Mouse (Mus musculus): ENCODE data around the gene Grin2d. TPM values are rescaled to one million over a fixed set of nuclear protein-coding genes. Genes with fewer than 3 reads are reported as not detected.
"Not testable (repeated sequence)": the region's sequence is repeated elsewhere in the genome, so short reads cannot be mapped to it uniquely, and the experiment has no call there.

The Grin2d gene
- polyA plus RNA-seq, 1 experiment from 2014 or later, result 0.79 TPM

GRCm38 (mm10) chr7:45917004-45917704 lies 39.0 kb upstream of the Grin2d start:
- peak overlapping the region; percentile 35 for H3K4me3 ChIP-seq (replicated peaks)
- H3K4me2 ChIP-seq (replicated peaks), result peak overlapping the region; percentile 55
- H3K27me3 ChIP-seq, result no peaks in the 10 kb centered on the region
- peaks cover 69% of the 10 kb centered on the region for H3K4me1 ChIP-seq
- peak overlapping the region; percentile 95 for H3K27ac ChIP-seq (replicated peaks)
- H3K9me3 ChIP-seq (replicated peaks), result no peaks in the 10 kb centered on the region
- peak; percentile 3; the same call in 1 of the 2 replicates for ATAC-seq (ENCODE audit: insufficient number of reproducible peaks, low FRiP score, low TSS enrichment, low read depth)
- H3K9ac ChIP-seq, result peak overlapping the region; percentile 12; the same call in 1 of the 2 replicates
- WGBS, result 18% methylated on average over 13 of the region's 13 CpGs
- peaks cover 5% of the 10 kb centered on the region; the same call in 1 of the 2 replicates for H3K36me3 ChIP-seq

GRCm38 (mm10) chr7:45916056-45917003 lies 38.2 kb upstream of the Grin2d start:
- H3K9me3 ChIP-seq (replicated peaks), result no peaks in the 10 kb centered on the region
- H3K27ac ChIP-seq (replicated peaks), result peak overlapping the region; percentile 95
- peak; percentile 84 for ATAC-seq (ENCODE audit: insufficient number of reproducible peaks, low FRiP score, low TSS enrichment, low read depth)
- WGBS, result 36% methylated on average over 26 of the region's 26 CpGs
- peak overlapping the region; percentile 35 for H3K4me3 ChIP-seq (replicated peaks)
- peaks cover 5% of the 10 kb centered on the region; the same call in 1 of the 2 replicates for H3K36me3 ChIP-seq
- H3K4me1 ChIP-seq, result peaks cover 61% of the 10 kb centered on the region
- 0 out of 2 replicates have a peak overlapping the region, but pooled peaks have one; percentile 3 for H3K9ac ChIP-seq
- H3K27me3 ChIP-seq, result no peaks in the 10 kb centered on the region
- peak overlapping the region; percentile 55 for H3K4me2 ChIP-seq (replicated peaks)

- H3K4me3 ChIP-seq (replicated peaks), result no peak overlapping the region
- no peaks in the 10 kb centered on the region for H3K9me3 ChIP-seq (replicated peaks)
- no peak overlapping the region for H3K27ac ChIP-seq (replicated peaks)
- H3K4me1 ChIP-seq, result peaks cover 52% of the 10 kb centered on the region
- H3K36me3 ChIP-seq, result peaks cover 16% of the 10 kb centered on the region; the same call in 1 of the 2 replicates
- no peak for ATAC-seq (ENCODE audit: insufficient number of reproducible peaks, low FRiP score, low TSS enrichment, low read depth)
- no peaks in the 10 kb centered on the region for H3K27me3 ChIP-seq
- H3K4me2 ChIP-seq (replicated peaks), result no peak overlapping the region
- 84% methylated on average over 5 of the region's 5 CpGs for WGBS
- H3K9ac ChIP-seq, result no peak overlapping the region
Measured at GRCm38 (mm10) chr7:45915011-45915410, 36.8 kb upstream of the Grin2d start.

- H3K36me3 ChIP-seq, result peaks cover 26% of the 10 kb centered on the region
- no peak overlapping the region for H3K9ac ChIP-seq
- no peaks in the 10 kb centered on the region for H3K27me3 ChIP-seq
- peaks cover 42% of the 10 kb centered on the region for H3K4me1 ChIP-seq
- H3K4me2 ChIP-seq (replicated peaks), result no peak overlapping the region
- peak overlapping the region; percentile 39; the same call in 1 of the 2 replicates for H3K27ac ChIP-seq (replicated peaks)
- no peaks in the 10 kb centered on the region for H3K9me3 ChIP-seq (replicated peaks)
- H3K4me3 ChIP-seq (replicated peaks), result no peak overlapping the region
- 85% methylated on average over 6 of the region's 6 CpGs for WGBS
- no peak for ATAC-seq (ENCODE audit: insufficient number of reproducible peaks, low FRiP score, low TSS enrichment, low read depth)
Measured at GRCm38 (mm10) chr7:45914067-45914466, 35.9 kb upstream of the Grin2d start.

DNA sequence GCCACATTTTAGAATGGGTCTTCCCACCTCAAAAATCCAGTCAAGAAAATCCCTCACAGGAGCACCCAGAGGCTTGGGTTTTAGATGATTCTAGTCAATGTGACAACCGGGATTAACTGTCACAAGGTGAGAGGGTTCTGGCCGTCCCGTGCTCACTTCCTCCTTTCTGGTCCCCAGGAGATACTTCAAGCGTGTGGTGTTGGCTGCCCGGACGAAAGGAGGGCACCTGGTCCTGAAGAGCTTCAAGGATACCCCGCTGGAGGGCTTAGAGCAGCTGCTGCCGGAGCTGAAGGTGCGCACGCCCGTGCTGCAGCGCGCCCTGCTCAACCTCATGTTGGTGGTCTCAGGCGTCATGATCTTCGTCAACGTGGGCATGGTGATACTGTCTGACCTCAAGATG lies 31.0 kb upstream of the Grin2d start:
- Histone ChIP-seq H3K27ac (replicated peaks) (no peak overlapping the region), H3K4me3 (replicated peaks) (no peak overlapping the region), H3K9ac (no peak overlapping the region), H3K9me3 (replicated peaks) (no peaks in the 10 kb centered on the region), H3K4me2 (replicated peaks) (no peak overlapping the region), H3K27me3 (no peaks in the 10 kb centered on the region), H3K4me1 (peaks cover 2% of the 10 kb centered on the region; the same call in 1 of the 2 replicates), H3K36me3 (peaks cover 26% of the 10 kb centered on the region)
- ATAC-seq (ENCODE audit: insufficient number of reproducible peaks, low FRiP score, low TSS enrichment, low read depth), result no peak
- 90% methylated on average over 16 of the region's 16 CpGs for WGBS

DNA sequence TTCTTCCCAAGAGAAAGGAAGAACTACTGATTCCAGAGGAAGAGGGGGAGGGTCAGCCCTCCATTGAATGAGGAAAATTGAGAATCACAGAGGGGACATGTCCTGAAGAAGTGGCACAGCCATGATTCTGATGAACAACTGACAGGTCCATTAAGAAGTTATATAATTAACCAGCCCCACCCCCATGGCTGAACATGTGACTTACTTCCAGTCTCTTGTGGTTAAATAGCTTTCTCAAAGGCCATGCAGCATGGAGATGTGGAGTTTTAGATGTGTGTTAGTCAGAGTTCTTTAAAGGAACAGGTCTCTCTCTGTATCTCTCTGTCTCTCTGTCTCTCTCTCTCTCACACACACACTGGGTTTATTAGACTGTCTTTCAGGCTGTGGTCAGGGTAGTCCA lies 30.2 kb upstream of the Grin2d start:
- ATAC-seq (ENCODE audit: insufficient number of reproducible peaks, low FRiP score, low TSS enrichment, low read depth), result no peak
- Histone ChIP-seq H3K36me3 (peaks cover 26% of the 10 kb centered on the region), H3K27me3 (no peaks in the 10 kb centered on the region), H3K27ac (replicated peaks) (no peak overlapping the region), H3K4me2 (replicated peaks) (no peak overlapping the region), H3K4me1 (no peaks in the 10 kb centered on the region), H3K9ac (no peak overlapping the region), H3K9me3 (replicated peaks) (no peaks in the 10 kb centered on the region), H3K4me3 (replicated peaks) (no peak overlapping the region)

- H3K27me3 ChIP-seq, result no peaks in the 10 kb centered on the region
- H3K4me1 ChIP-seq, result no peaks in the 10 kb centered on the region
- WGBS, result 88% methylated on average over 9 of the region's 9 CpGs
- H3K27ac ChIP-seq (replicated peaks), result no peak overlapping the region
- no peak overlapping the region for H3K9ac ChIP-seq
- H3K4me3 ChIP-seq (replicated peaks), result no peak overlapping the region
- H3K9me3 ChIP-seq (replicated peaks), result no peaks in the 10 kb centered on the region
- ATAC-seq (ENCODE audit: insufficient number of reproducible peaks, low FRiP score, low TSS enrichment, low read depth), result no peak
- peaks cover 26% of the 10 kb centered on the region for H3K36me3 ChIP-seq
- no peak overlapping the region for H3K4me2 ChIP-seq (replicated peaks)
Measured at GRCm38 (mm10) chr7:45906622-45907021, 28.4 kb upstream of the Grin2d start.

DNA sequence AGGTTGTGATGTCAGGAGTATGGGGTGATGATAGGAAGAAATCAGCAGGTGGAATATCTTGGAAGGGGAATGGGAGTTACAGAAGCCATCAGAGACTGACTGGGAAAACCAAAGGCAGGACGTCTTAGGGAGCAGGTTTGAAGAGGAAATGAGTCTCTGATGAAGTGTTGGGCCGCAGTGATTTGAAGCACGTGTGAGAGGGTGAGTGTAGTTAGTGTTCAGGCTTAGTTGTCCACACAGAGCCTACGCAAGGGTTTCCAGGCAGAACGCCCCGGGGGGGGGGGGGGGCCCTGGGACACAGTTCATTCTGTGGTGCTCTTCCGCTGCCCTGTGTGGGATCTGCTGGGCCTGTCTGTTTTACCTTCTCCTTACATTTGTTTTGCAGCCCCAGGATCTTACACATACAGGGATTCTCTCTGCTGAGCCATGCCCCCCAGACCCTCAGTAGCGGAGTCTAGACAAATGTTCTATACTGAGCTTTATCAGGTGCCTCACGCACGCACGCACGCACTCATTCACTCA lies 24.4 kb upstream of the Grin2d start:
- Histone ChIP-seq H3K4me2 (replicated peaks) (no peak overlapping the region), H3K4me1 (peaks cover 6% of the 10 kb centered on the region), H3K4me3 (replicated peaks) (no peak overlapping the region), H3K27ac (replicated peaks) (no peak overlapping the region), H3K9me3 (replicated peaks) (no peaks in the 10 kb centered on the region), H3K36me3 (no peaks in the 10 kb centered on the region; the same call in 1 of the 2 replicates), H3K27me3 (no peaks in the 10 kb centered on the region), H3K9ac (no peak overlapping the region)
- 72% methylated on average over 12 of the region's 12 CpGs for WGBS
- ATAC-seq (ENCODE audit: insufficient number of reproducible peaks, low FRiP score, low TSS enrichment, low read depth), result no peak

- Histone ChIP-seq H3K27ac (replicated peaks) (no peak overlapping the region), H3K4me2 (replicated peaks) (no peak overlapping the region), H3K36me3 (no peaks in the 10 kb centered on the region), H3K9me3 (replicated peaks) (no peaks in the 10 kb centered on the region), H3K27me3 (no peaks in the 10 kb centered on the region), H3K4me3 (replicated peaks) (no peak overlapping the region), H3K9ac (no peak overlapping the region), H3K4me1 (peaks cover 9% of the 10 kb centered on the region)
- WGBS, result 49% methylated on average over 5 of the region's 5 CpGs
- ATAC-seq (ENCODE audit: insufficient number of reproducible peaks, low FRiP score, low TSS enrichment, low read depth), result no peak
Measured at GRCm38 (mm10) chr7:45901562-45901961, 23.4 kb upstream of the Grin2d start.

GRCm38 (mm10) chr7:45898125-45898524 lies 19.9 kb upstream of the Grin2d start:
- ATAC-seq (ENCODE audit: insufficient number of reproducible peaks, low FRiP score, low TSS enrichment, low read depth), result not testable (repeated sequence)
- peak overlapping the region; percentile 56; the same call in 1 of the 2 replicates for H3K4me3 ChIP-seq (replicated peaks)
- 60% methylated on average over 4 of the region's 4 CpGs for WGBS

DNA sequence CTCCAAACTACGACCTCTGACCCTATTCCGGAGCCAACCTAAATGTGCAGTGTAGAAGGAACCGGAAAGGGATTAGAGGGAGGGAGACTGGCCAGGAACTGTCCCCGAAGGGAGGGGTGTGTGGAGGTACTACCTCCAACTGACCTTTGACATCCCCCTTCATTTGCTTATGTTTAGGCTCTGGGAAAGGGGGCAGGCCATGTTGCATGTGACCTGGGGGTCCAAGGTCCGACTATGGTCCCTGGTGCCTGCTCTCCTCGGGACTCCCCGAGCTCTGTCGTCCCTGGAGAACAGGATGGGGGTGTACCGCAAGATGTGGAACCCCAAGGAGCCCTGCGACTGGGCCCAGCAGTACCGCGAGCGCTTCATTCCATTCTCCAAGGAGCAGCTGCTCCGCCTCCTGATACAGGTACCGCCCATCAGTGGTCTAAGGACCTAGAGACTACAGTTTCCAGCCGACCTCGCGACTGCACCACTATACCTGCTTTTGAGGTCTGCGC lies 19.1 kb upstream of the Grin2d start:
- peak; percentile 32 for ATAC-seq (ENCODE audit: insufficient number of reproducible peaks, low FRiP score, low TSS enrichment, low read depth)

More at GRCm38 (mm10) chr7:45898125-45898524, 19.9 kb upstream of the Grin2d start:
- H3K4me1 ChIP-seq; H3K27me3 ChIP-seq; H3K9ac ChIP-seq; H3K27ac ChIP-seq (replicated peaks); H3K36me3 ChIP-seq; H3K9me3 ChIP-seq (replicated peaks): not testable (repeated sequence)
- H3K4me2 ChIP-seq (replicated peaks), result peak overlapping the region; percentile 89; the same call in 1 of the 2 replicates

More for the DNA sequence above, 19.1 kb upstream of the Grin2d start:
- H3K27me3 ChIP-seq, result no peaks in the 10 kb centered on the region
- H3K4me2 ChIP-seq (replicated peaks), result peak overlapping the region; percentile 89
- H3K4me3 ChIP-seq (replicated peaks), result peak overlapping the region; percentile 56
- H3K27ac ChIP-seq (replicated peaks), result peak overlapping the region; percentile 82
- peaks cover 9% of the 10 kb centered on the region for H3K4me1 ChIP-seq
- H3K9me3 ChIP-seq (replicated peaks), result no peaks in the 10 kb centered on the region
- H3K36me3 ChIP-seq, result no peaks in the 10 kb centered on the region
- peak overlapping the region; percentile 62 for H3K9ac ChIP-seq
- WGBS, result 2% methylated on average over 19 of the region's 19 CpGs

All from embryonic facial prominence, embryonic 15.5 days (tissue).